Mouse (Mus musculus) right cerebral cortex, adult 18-20 months (tissue): ENCODE results near the gene Vmn1r191.
"Not testable (repeated sequence)": the region's sequence is repeated elsewhere in the genome, so short reads cannot be mapped to it uniquely, and the experiment has no call there.

Experiments used
- DNase-seq: peaks from one replicate; pipeline ENCODE4 v3.0.0; 2022; ENCODE audit warnings: mixed read lengths

Gene Vmn1r191

GRCm38 (mm10) chr13:22183869-22184268 lies at the start of gene Vmn1r191:
Gene Vmn1r191, minus strand, starts transcription at chr13:22183969.
- no peak for DNase-seq

DNA sequence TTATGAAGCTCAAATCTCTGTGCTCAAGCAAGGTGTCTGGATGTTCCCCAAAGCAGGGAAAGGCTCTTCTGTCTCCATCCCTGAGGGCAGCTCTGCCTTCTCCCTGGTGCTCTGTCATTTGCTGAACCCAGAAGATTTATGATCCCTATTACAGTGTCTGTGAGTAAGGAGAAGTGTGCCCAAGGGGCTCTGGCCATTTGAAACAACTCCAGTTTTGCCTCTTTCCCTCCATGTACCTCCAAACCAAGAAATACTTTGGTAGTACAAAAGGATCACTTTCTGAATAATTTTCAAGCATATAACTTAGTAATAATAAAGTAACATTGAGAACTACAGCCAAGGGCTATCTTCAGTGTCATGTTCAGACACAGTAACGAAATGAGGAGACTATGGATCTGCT lies 39.3 kb upstream of the Vmn1r191 start, which contains the start of gene Vmn1r193:
Gene Vmn1r193, minus strand, starts transcription at position 101 of the 400 bp plus-strand sequence.
- DNase-seq: not testable (repeated sequence)

DNA sequence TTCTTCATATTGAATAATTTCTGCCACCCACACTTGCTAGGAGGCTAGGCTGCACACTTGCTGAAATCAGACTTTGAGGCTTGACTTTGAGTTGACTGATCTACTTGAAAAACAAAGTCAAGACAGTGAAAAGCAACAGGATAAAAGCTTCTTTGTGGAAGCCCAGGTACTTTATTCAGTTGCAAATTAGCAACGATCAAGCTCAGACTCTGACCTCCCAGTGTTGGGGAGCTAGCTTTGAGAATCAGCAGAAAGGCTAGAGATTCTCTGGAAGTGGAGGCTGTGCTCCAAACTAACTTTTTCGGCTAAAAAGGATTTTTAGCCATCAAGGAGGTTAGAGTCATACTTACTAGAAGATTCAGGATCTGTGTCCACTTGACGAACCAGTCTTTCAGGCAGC lies 9.0 kb upstream of the Vmn1r191 start:
- not testable (repeated sequence) for DNase-seq

DNA sequence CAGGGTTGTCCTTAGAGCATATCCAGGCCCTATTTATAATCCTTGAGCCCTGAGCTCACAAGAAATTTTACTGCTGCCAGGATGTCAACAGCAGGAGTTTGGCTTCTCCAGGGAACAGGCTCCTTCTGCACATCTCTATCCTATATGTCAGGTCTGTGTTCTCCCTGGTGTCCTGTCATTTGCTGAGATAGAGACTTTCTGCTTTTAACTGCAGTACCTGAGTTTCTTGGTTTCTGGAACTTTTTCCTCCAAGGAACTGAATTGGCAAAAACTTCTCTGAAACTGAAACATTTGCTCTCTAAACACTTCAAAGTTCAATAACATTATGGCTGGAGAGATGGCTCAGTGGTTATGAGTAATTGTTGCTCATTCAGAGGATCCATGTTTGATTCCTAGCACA lies 7.3 kb upstream of the Vmn1r191 start, which contains the start of gene Vmn1r192:
Gene Vmn1r192, minus strand, starts transcription at position 101 of the 400 bp plus-strand sequence.
- DNase-seq: no peak

DNA sequence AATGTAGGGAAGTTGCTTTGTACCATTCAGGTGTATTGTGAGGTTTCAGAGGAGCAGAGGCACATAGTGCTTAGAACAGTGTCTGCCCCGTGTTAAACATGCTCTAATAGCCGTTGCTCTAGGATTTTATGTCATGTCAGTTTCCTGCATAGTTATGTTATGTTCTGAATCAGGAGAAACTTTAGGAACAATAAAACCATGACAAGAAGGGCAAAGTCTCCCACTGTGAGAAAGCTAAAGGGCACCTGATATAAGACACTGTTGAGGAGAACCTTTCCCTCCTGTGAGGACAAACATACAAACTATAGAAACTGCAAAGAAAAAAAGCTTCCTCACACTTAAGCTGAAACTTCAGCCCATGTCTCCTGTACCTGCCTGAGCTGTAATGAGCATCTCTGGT lies 6.6 kb upstream of the Vmn1r191 start:
- no peak for DNase-seq

- DNase-seq: no peak
These were observed 5.5 kb upstream of the Vmn1r191 start for GRCm38 (mm10) chr13:22189313-22189712.

GRCm38 (mm10) chr13:22168416-22168815 lies 15.4 kb downstream of the Vmn1r191 start:
- no peak for DNase-seq

- not testable (repeated sequence) for DNase-seq
These were observed 47.1 kb downstream of the Vmn1r191 start for GRCm38 (mm10) chr13:22136495-22137293.
